Mouse (Mus musculus): ENCODE results near the gene Sec23ip.

The Sec23ip gene

GRCm38 (mm10) chr7:128781846-128782245 is 37.1 kb downstream of the Sec23ip start:
- no peak for DNase-seq

GRCm38 (mm10) chr7:128790045-128790444 is 45.3 kb downstream of the Sec23ip start:
- no peak for DNase-seq

DNA sequence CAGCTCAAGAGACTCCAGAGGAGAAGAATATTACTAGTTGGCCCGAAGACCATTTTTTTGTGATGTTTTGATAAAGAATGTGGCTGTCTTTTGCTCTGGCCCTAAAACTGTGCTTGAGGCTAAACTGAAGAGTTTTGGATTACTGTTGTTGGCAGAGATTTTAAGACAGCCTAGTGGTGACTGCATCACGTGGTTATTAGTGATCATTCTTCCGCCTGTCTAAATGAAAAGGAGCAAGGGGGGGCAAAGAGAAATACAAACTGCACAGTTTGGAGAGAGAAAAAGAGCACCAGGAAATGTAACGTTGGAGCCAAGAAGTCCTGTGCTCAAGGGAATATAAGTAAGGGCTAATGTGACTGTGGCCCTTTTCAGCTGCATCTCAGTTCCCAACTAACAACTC is 48.7 kb downstream of the Sec23ip start:
- DNase-seq: no peak

DNA sequence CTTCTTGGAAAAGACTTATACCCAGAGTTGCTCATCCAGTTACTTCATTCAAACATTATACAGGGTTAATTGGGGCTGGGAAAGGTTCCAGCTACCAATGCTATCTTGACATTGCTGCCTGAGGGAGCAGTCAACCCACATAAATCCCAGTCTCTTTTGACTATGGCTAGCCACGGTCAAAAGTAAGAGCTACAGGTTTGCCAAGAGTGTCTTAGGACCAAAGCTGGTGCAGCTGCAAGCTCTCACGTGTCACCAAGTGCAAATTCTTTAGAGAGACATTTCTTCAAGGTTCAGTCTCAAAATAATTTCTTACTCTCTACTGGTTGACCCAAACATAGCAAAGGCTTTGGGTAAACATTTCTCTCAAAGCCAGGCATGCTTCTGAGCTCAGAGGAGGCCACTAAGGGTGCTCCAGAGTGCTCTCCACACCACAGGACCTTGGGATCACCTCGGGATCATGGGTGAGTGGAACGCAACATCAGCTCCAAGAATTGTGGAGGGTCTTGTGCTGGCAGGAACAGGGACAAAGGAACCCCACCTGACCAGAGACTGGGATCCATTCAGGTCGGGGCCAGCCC is 80.3 kb downstream of the Sec23ip start:
- DNase-seq: no peak

- no peak for DNase-seq
Measured at GRCm38 (mm10) chr7:128832455-128833081, 87.8 kb downstream of the Sec23ip start.

GRCm38 (mm10) chr7:128833196-128833595 is 88.5 kb downstream of the Sec23ip start:
- DNase-seq: no peak

All from right cerebral cortex, postnatal 14 days (tissue).